Mouse (Mus musculus) forebrain, embryonic 14.5 days (tissue): Measurements from ENCODE around the gene Nos1. TPM values are rescaled to one million over a fixed set of nuclear protein-coding genes. Genes with fewer than 3 reads are reported as not detected.

ENCODE experiments used
- ATAC-seq: fragments of 200-750 bp; cut with Nextera tagmentation; 2 replicates; pipeline ENCODE4 v1.8.0; 2017; ENCODE audit warnings: mild to moderate bottlenecking, moderate library complexity
- DNase-seq: peaks from one replicate; pipeline ENCODE4 v3.0.0-alpha.2; 2015; ENCODE audit warnings: low spot score
- H3K27ac ChIP-seq: fragments of 300-500 bp; sonication (generic); 2 replicates; pipeline ENCODE4 v1.5.1; 2014; ENCODE audit warnings: low read depth, mild to moderate bottlenecking, control low read depth, low read length, moderate library complexity
- H3K27me3 ChIP-seq: fragments of 300-500 bp; sonication (generic); replicated peaks from 2 replicates; pipeline ENCODE4 v1.6.1; 2014; ENCODE audit warnings: low read length, control low read depth, mixed read lengths; ENCODE audit not compliant: control insufficient read depth, insufficient read depth
- H3K36me3 ChIP-seq: fragments of 300-500 bp; sonication (generic); 2 replicates; pipeline ENCODE4 v1.6.1; 2014; ENCODE audit warnings: low read length, control low read depth; ENCODE audit not compliant: control insufficient read depth, insufficient read depth
- H3K4me1 ChIP-seq: fragments of 300-500 bp; sonication (generic); 2 replicates; pipeline ENCODE4 v1.6.1; 2014; ENCODE audit warnings: antibody characterized with exemption, low read length, control low read depth; ENCODE audit not compliant: control insufficient read depth, insufficient read depth
- H3K4me2 ChIP-seq: fragments of 300-500 bp; sonication (generic); 2 replicates; pipeline ENCODE4 v1.6.1; 2014; ENCODE audit warnings: mild to moderate bottlenecking, control low read depth, low read length
- H3K4me3 ChIP-seq: fragments of 300-500 bp; sonication (generic); 2 replicates; pipeline ENCODE4 v1.5.1; 2014; ENCODE audit warnings: low read depth, low read length, control low read depth
- H3K9ac ChIP-seq: fragments of 300-500 bp; sonication (generic); 2 replicates; pipeline ENCODE4 v1.6.1; 2014; ENCODE audit warnings: mild to moderate bottlenecking, low read length, control low read depth, moderate library complexity
- H3K9me3 ChIP-seq: fragments of 300-500 bp; sonication (generic); replicated peaks from 2 replicates; pipeline ENCODE4 v1.6.1; 2016; ENCODE audit warnings: low read length, control low read depth, mixed read lengths; ENCODE audit not compliant: control insufficient read depth
- WGBS: fragments of 180-500 bp; shearing (Covaris S2); extraction: QIAGEN DNeasy Blood & Tissue Kit; methylation state at CpG from one replicate; pipeline ENCODE4 v1.1.7; 2014; 5-methylcytosine and 5-hydroxymethylcytosine counted together
- polyA plus RNA-seq: library from polyadenylated mRNA; unstranded; fragments of >200 nt; fragmentation: Nextera tagmentation; extraction: Ambion mirVana; gene quantifications from 2 replicates; pipeline ENCODE4 v1.2.1, GENCODE M21; 2014

Gene Nos1
- polyA plus RNA-seq, 1 experiment from 2014 or later: 3.0 TPM

- Histone ChIP-seq H3K4me1 (no peaks in the 10 kb centered on the region), H3K9me3 (no peaks in the 10 kb centered on the region), H3K4me3 (no peak overlapping the region), H3K9ac (no peak overlapping the region), H3K36me3 (no peaks in the 10 kb centered on the region), H3K4me2 (no peak overlapping the region), H3K27me3 (no peaks in the 10 kb centered on the region), H3K27ac (no peak overlapping the region)
- WGBS: 91% methylated on average over 12 of the region's 12 CpGs
- ATAC-seq: no peak
- DNase-seq: no peak
Measured at GRCm38 (mm10) chr5:117921786-117922528, 141.1 kb downstream of the Nos1 start.

- DNase-seq: no peak
- no peaks in the 10 kb centered on the region for H3K9me3 ChIP-seq
- H3K27ac ChIP-seq: no peak overlapping the region
- no peaks in the 10 kb centered on the region for H3K27me3 ChIP-seq
- no peak for ATAC-seq
- no peak overlapping the region for H3K4me2 ChIP-seq
- 45% methylated on average over 6 of the region's 6 CpGs for WGBS
- no peaks in the 10 kb centered on the region for H3K36me3 ChIP-seq
- no peaks in the 10 kb centered on the region for H3K4me1 ChIP-seq
- no peak overlapping the region for H3K9ac ChIP-seq
- no peak overlapping the region for H3K4me3 ChIP-seq
Measured at GRCm38 (mm10) chr5:117923688-117924087, 142.9 kb downstream of the Nos1 start.

- 99% methylated on average over 2 of the region's 2 CpGs for WGBS
- H3K4me1 ChIP-seq: no peaks in the 10 kb centered on the region
- DNase-seq (no peak), ATAC-seq (no peak)
- no peaks in the 10 kb centered on the region for H3K9me3 ChIP-seq
- H3K36me3 ChIP-seq: no peaks in the 10 kb centered on the region
- H3K9ac ChIP-seq: no peak overlapping the region
- H3K4me3 ChIP-seq: no peak overlapping the region
- H3K4me2 ChIP-seq: no peak overlapping the region
- H3K27ac ChIP-seq: no peak overlapping the region
- no peaks in the 10 kb centered on the region for H3K27me3 ChIP-seq
Measured at GRCm38 (mm10) chr5:117928553-117928952, 147.7 kb downstream of the Nos1 start.

GRCm38 (mm10) chr5:117932222-117932621, 151.4 kb downstream of the Nos1 start:
- WGBS: 53% methylated on average over 2 of the region's 2 CpGs
- peak; percentile 67 for DNase-seq
- no peak overlapping the region for H3K4me2 ChIP-seq

GRCm38 (mm10) chr5:117932862-117933261, 152.0 kb downstream of the Nos1 start:
- no peaks in the 10 kb centered on the region for H3K9me3 ChIP-seq
- no peak overlapping the region for H3K4me3 ChIP-seq
- H3K27ac ChIP-seq: no peak overlapping the region; the same call in 1 of the 2 replicates
- H3K9ac ChIP-seq: no peak overlapping the region
- ATAC-seq (peak; percentile 75), DNase-seq (peak; percentile 93)
- no peaks in the 10 kb centered on the region for H3K4me1 ChIP-seq
- no peaks in the 10 kb centered on the region for H3K27me3 ChIP-seq
- WGBS: 0% methylated on average over 6 of the region's 9 CpGs
- H3K36me3 ChIP-seq: no peaks in the 10 kb centered on the region
- no peak overlapping the region for H3K4me2 ChIP-seq

More at GRCm38 (mm10) chr5:117932222-117932621, 151.4 kb downstream of the Nos1 start:
- no peaks in the 10 kb centered on the region for H3K36me3 ChIP-seq
- H3K9me3 ChIP-seq: no peaks in the 10 kb centered on the region
- ATAC-seq: peak; percentile 75
- H3K4me1 ChIP-seq: no peaks in the 10 kb centered on the region
- no peak overlapping the region for H3K4me3 ChIP-seq
- no peaks in the 10 kb centered on the region for H3K27me3 ChIP-seq
- H3K27ac ChIP-seq: peak overlapping the region; percentile 14; the same call in 1 of the 2 replicates
- H3K9ac ChIP-seq: no peak overlapping the region

- DNase-seq (no peak), ATAC-seq (no peak)
- H3K27ac ChIP-seq: no peak overlapping the region
- no peaks in the 10 kb centered on the region for H3K4me1 ChIP-seq
- H3K27me3 ChIP-seq: no peaks in the 10 kb centered on the region
- H3K9me3 ChIP-seq: no peaks in the 10 kb centered on the region
- no peak overlapping the region for H3K4me3 ChIP-seq
- no peaks in the 10 kb centered on the region for H3K36me3 ChIP-seq
- 64% methylated on average over 16 of the region's 16 CpGs for WGBS
- H3K9ac ChIP-seq: no peak overlapping the region
- H3K4me2 ChIP-seq: no peak overlapping the region
Measured at GRCm38 (mm10) chr5:117936346-117936745, 155.5 kb downstream of the Nos1 start.

GRCm38 (mm10) chr5:117937186-117937585, 156.4 kb downstream of the Nos1 start:
- H3K4me3 ChIP-seq: no peak overlapping the region
- whole genome bisulfite sequencing: 78% methylated on average over 3 of the region's 3 CpGs
- DNase-seq: peak; percentile 25
- H3K4me1 ChIP-seq: no peaks in the 10 kb centered on the region
- H3K9me3 ChIP-seq: no peaks in the 10 kb centered on the region
- no peak overlapping the region for H3K27ac ChIP-seq
- no peak overlapping the region for H3K4me2 ChIP-seq
- no peaks in the 10 kb centered on the region for H3K36me3 ChIP-seq
- no peak for ATAC-seq
- no peaks in the 10 kb centered on the region for H3K27me3 ChIP-seq
- no peak overlapping the region for H3K9ac ChIP-seq

GRCm38 (mm10) chr5:117938182-117938581, 157.3 kb downstream of the Nos1 start:
- ATAC-seq (no peak), DNase-seq (peak; percentile 61)
- Histone ChIP-seq H3K4me1 (no peaks in the 10 kb centered on the region), H3K9me3 (no peaks in the 10 kb centered on the region), H3K27me3 (no peaks in the 10 kb centered on the region), H3K4me2 (no peak overlapping the region), H3K4me3 (no peak overlapping the region), H3K27ac (no peak overlapping the region), H3K36me3 (no peaks in the 10 kb centered on the region), H3K9ac (no peak overlapping the region)
- WGBS: 14% methylated on average over 14 of the region's 14 CpGs

GRCm38 (mm10) chr5:117939402-117939801, 158.6 kb downstream of the Nos1 start:
- no peaks in the 10 kb centered on the region for H3K27me3 ChIP-seq
- ATAC-seq (peak; percentile 86; the same call in 1 of the 2 replicates), DNase-seq (peak; percentile 88)
- H3K36me3 ChIP-seq: no peaks in the 10 kb centered on the region
- H3K9me3 ChIP-seq: no peaks in the 10 kb centered on the region
- H3K4me1 ChIP-seq: no peaks in the 10 kb centered on the region
- H3K27ac ChIP-seq: peak overlapping the region; percentile 14; the same call in 1 of the 2 replicates
- H3K9ac ChIP-seq: no peak overlapping the region
- no peak overlapping the region for H3K4me3 ChIP-seq
- no peak overlapping the region for H3K4me2 ChIP-seq
- 57% methylated on average over 8 of the region's 8 CpGs for WGBS
